Mouse (Mus musculus) WW6 (cell line): Measurements from ENCODE around the gene Ang2.

Experiments
- DNase-seq: peaks from one replicate; pipeline ENCODE4 v3.0.0-alpha.2; 2013; ENCODE audit warnings: low read depth, low spot score

Ang2 gene

DNA sequence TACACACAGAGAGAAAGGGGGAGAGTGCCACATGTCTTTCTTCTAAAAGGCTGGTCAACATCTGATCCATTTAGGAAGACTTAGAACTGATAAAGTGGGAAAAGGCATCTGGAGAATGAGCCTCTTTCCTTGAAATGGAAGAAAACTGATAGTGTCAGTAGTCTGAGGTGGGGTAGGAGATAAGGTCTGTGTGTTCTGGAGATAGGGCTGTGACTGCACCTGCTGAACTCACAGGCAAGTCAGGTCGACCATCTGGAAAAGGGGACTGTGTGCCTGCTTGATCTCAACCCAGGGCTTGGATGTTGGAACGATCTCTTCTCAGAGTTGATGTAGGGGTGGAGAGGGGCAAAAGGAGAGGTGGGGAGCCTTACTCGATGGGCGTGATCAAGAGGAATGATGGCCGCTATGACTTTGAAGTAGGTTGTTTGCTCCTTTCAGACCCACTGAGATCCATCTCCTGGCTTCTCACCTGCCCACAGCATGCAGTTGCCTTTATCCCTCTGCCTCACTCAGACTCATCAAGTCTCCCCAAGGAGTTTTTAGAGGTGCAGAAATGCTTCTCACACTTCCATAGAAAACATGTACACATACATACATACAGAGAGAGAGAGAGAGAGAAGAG is 46.6 kb downstream of the Ang2 start:
- DNase-seq: no peak

- no peak for DNase-seq
Observed at GRCm38 (mm10) chr14:51150206-51150831, 48.6 kb downstream of the Ang2 start.

DNA sequence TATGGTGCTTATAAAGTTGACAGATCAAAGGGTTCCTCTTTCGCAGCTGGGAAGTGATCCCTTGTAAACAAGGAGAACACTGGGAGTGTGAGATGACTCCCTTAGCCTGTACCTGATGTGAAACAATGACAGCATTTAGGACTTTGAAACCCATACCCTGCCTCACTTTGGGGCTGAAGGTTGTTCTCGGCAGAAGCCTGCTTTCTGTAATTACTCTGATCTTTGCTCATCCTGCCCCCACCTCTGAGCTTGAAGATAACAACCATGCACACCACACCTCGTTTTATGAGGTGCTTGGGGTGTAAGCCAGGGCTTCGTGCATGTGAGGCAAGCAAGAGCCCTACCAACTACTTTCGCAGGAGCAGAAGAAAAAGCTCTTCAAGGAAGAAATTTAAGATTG is 49.8 kb downstream of the Ang2 start:
- no peak for DNase-seq

DNA sequence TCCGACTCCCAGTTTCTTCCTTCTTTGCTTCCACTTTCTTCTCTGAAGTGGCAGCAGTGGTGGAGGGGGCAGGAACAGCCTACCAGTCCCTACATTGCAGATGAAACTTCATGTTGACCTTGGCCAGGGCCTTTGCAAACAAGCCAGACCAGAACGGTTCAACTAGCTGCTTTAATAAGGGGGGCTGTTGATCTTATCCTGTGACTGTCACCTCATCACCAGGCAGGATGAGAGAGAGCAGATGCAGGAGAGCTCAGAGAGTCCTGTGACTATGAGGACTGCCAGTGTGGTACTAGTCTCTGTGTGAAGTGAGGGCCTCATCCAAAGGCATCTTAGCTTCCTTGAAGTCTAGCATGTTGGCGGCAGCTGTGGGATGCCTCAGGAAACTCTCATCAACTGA is 50.9 kb downstream of the Ang2 start:
- DNase-seq: no peak

GRCm38 (mm10) chr14:51146685-51147084 is 52.3 kb downstream of the Ang2 start, which contains the start of gene Rnase1:
TSS of gene Rnase1 (minus strand) at chr14:51146785.
- no peak for DNase-seq

DNA sequence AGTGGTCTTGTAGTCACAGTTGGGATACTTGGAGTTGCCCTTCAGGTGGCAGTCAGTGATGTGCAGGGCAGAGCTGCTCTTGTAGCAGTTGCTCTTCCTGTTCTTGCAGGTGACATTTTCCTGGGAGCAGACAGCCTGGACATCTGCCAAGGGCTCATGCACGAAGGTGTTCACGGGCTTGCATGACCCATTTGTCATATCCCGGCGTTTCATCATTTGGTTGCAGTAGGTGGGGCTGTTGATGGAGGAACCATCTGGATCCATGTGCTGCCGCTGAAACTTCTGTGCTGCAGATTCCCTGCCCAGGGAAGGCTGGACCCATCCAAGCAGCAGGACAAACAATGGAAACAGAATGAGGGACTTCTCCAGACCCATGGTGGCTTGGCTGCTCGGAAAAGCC is 53.4 kb downstream of the Ang2 start:
- no peak for DNase-seq
